Mouse (Mus musculus) thymus, postnatal 25 days (tissue): ENCODE data around the gene Spag9.
"Not testable (repeated sequence)": the region's sequence is repeated elsewhere in the genome, so short reads cannot be mapped to it uniquely, and the experiment has no call there.

Experiments
- DNase-seq: peaks from one replicate; pipeline ENCODE4 v3.0.0; 2022

The Spag9 gene

DNA sequence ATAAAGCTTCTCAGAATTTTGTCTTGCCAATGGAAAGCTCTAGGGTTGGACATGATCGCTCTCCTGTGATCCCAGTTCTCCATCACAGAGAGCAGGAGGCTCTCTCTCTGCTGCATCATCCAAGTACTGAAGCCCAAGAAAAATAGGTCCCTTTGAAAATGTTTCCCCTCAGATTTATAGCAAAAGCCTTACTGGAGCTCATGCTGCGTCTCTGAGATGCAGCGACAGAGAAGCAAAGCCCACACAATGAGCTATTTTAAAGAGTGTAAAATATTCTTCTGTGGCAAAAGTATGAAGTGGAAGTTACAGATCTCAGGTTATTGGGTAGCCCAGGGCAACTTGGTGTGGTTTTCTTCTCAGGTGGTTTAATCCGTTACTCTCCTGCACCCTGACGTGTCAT, 68.0 kb downstream of the Spag9 start:
- DNase-seq: no peak

GRCm38 (mm10) chr11:94070455-94070854, 74.6 kb downstream of the Spag9 start:
- DNase-seq: no peak

DNA sequence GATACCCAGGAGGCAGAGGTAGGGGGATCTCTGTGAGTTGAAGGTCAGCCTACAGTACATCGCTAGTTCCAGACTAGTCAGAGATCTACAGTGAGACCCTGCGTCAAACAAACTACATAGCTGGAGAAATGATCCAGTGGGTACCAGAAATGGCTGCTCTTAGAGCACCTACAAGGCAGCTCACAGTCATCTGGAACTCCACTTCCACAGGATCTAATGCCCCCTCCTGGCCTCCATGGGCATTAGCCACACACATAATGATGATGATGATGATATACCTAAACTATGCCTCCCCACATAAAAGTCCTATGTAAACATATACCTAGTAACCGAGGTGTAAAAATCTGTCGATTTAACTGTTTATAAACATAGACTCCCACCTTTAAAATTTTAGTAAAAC, 77.4 kb downstream of the Spag9 start:
- DNase-seq: no peak

GRCm38 (mm10) chr11:94086966-94087365, 91.1 kb downstream of the Spag9 start:
- DNase-seq: not testable (repeated sequence)

- DNase-seq: no peak
Measured at GRCm38 (mm10) chr11:94090496-94090895, 94.6 kb downstream of the Spag9 start.

DNA sequence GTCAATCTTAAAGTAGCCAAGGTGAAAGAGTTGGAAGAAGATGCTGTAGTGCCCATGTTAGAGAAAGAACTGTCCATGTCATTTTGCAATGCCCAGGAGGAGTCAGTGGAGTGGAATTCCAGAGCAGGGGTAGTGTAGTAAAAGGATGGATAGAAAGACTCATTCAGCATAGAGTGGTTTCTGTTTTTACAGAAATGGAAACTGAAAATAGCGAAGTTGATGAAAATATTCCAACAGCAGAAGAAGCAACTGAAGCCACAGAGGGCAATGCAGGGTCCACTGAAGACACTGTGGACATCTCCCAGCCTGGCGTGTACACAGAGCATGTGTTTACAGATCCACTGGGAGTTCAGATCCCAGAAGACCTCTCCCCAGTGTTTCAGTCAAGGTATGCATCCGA, 101.6 kb downstream of the Spag9 start:
- DNase-seq: no peak

DNA sequence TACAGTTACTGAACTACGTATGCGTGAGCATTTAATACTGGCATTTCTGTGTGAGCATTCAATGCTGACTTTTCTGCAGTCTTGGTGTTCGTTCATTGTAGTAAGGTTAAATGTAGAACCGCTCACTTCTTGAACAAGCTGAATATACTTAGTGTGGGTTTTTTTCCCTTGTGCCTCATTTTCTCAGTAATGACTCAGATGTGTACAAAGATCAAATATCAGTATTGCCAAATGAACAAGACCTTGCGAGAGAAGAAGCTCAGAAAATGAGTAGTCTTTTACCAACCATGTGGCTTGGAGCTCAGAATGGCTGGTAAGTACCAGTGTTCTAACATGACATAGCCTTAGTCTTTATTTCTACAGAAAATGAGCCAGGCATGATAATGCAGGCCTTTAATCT, 102.9 kb downstream of the Spag9 start:
- DNase-seq: no peak

DNA sequence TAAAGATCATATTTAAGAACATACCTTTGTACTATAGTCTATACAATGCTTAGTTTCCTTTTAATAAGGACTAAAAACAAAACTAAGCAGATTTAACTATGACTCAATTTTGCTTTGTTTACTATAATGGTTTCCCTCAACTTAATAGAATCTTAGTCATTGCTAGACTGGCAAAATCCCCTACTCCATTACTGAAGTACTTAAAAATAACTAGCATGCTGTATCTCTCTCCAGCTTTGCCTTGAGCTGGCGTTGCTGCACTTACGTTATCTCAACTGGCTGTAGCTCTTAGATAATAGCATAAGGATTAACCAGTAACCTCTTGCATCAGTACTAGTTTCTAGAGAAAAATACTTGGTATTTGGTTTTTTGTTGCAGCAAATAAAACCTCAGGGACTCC, 117.9 kb downstream of the Spag9 start:
- DNase-seq: no peak

DNA sequence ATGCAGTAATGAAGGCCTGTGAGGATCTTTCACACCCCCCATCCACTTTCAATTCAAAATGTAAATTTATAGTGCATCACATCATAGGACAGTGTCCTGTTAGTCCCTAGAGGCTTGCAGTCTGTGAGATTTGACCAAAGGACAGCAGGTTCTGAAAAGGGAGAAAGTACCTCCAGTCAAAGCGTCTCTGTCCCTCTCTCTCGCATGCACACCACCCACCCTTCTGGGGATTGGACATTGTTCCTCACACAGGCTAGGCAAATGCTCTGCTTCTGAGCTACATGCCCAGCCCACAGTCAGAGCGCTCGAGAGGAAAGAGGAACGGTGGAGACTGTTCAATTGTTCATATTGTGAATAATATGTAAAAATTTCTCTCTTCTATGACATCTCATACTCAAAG, 119.5 kb downstream of the Spag9 start:
- no peak for DNase-seq

DNA sequence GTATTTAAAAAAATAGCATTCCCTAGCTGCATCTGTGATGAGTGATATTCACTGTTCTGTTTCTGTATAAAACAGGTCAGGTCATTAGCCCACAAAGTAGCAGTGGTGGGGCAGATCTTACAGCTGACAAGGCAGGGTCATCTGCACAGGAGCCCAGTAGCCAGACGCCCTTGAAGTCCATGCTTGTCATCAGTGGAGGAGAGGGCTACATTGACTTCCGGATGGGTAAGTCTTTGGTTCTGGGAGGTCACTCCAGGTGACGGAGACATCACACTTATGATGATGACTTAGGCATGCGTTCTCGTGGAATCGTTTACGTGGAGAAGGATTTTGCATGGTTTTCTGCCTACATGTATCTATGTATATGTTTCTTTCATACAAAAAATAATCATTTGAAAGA, 120.8 kb downstream of the Spag9 start:
- DNase-seq: no peak

DNA sequence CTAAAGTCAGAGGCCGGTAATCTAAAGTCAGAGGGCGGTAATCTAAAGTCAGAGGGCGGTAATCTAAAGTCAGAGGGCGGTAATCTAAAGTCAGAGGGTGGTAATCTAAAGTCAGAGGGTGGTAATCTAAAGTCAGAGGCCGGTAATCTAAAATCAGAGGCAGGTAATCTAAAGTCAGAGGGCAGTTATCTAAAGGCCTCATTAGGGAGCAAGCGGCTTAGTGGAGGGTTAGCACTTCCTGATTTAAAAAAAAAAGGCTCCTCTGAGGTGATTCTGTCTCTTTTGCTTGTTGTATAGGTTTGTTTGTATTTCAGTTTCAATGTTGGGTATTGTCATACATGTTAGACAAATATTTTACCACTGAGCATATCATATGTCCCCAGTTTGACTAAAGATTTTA, 121.9 kb downstream of the Spag9 start:
- DNase-seq: no peak

DNA sequence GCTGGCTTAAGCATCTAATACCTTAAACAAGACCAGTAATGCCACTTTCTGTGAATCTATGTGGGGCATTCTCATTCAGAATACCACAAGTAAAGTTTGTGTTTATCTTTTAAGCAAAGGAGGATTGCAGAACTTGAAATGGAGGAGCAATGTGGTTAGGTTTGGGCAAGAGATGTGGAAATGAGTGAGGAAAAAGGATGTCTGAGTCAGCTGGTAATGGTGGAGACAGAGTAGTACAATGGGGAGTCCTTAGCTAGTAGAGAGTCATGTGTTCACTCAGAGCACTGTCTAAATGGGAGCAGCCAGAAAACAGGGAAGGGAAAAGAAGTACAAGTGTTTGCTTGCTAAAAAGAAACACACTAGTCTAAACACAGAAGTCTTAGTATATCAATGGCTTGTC, 122.7 kb downstream of the Spag9 start:
- no peak for DNase-seq

- DNase-seq: no peak
Measured at GRCm38 (mm10) chr11:94120690-94121089, 124.8 kb downstream of the Spag9 start.

GRCm38 (mm10) chr11:94121501-94121900, 125.6 kb downstream of the Spag9 start:
- no peak for DNase-seq

DNA sequence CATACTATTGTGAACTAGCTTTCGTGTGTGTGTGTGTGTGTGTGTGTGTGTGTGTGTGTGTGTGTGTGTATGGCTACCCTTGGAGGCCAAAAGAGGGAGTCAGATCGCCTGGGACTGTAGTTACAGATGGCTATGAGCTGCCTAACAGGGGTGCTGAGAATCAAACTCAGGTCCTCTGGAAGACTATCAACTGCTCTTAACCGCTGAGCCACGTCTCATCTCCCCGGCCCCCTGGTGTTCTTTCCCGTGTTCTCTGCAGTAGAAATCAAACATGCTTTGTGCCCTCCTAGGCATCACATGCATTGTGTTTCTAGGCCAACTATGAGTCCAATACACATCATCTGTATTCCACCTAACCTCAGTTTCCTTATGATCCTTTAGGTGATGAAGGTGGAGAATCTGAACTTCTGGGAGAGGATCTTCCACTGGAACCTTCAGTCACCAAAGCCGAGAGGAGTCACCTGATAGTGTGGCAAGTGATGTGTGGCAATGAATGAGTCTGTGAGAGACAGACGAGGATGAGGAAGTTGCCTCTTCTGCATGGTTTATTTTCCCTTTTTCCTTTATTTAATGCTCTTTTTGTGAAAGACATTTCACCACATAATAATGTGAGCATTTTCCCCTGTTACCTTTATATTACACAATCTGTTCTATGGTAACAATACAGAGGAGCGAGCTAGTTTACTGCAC, 126.6 kb downstream of the Spag9 start:
- no peak for DNase-seq

DNA sequence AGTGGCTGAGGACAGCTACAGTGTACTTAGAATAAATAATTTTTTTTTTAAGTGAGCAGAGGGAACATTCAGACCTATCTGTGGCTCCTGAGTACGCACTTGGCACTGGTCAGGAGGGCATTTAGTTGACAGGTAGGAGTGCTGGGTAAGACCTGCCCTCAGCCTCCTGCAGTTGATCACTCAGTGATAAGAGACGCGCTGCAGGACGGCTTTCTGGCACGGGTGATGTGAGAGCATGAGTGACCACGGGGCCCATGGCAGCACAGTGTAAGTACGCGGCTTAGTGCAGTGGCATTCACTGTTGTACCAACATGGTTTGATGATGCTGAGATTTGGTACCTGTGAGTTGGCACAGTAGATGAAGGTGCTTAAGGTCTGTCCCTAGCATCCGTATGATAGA, 130.8 kb downstream of the Spag9 start:
- DNase-seq: no peak

- DNase-seq: peak; percentile 78
Measured at GRCm38 (mm10) chr11:94127966-94128365, 132.1 kb downstream of the Spag9 start.

DNA sequence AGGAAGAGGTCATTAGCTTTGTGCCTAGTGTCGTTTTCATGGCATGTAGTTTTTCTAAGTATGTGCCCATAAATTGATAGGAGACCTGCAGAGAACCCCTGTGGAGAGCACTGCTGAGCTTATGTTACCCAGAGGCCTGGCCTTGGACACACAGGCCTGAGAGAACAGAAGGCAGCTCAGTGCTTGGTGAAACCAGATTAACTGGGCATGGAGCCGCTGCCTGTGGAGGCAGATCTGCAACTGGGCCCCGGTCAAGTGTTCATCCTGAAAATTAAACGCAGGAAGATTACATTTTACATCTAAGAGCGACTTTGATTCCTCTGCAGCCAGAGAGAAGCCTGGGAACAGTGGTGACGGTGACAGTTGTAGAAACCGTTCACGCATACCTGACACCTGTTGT, 132.6 kb downstream of the Spag9 start:
- no peak for DNase-seq

DNA sequence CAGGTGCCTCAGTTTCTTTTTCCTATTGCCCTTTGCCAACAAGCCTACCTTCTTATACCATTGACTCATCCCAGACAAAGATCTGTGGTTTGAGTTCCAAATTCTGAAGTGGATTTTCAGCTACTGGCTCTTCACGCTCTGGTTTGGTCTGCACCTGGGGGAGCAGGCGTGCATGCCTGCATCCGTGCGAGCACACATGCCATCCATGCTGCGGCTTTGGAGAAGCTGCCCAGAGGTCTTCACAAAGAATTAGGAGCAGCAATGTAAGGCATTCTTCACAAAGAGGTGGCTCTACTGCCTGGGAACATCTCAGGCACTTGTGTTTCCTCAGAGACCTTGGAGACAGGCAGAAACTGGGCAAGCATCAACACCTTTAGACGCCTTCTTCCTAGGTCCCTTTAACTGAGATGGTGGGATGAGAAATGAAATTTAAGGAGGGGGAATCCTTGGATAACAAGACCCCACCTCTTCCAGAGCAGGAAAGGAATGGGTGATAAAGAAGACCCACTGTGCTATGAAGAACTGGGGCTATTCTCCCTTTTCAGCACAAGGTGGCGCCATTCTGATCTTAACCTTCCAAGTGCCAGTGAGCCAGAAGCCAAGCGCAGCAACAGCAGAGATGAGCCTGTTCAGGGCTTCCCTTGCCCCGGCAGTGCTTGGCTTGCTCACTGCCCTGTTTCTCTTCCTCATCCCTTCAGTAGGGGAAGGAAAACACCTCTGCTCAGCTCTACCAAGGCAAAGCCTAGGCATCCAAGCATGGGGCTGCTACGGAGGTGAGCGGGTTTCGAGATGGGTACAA, 133.6 kb downstream of the Spag9 start:
- DNase-seq: peak; percentile 51

DNA sequence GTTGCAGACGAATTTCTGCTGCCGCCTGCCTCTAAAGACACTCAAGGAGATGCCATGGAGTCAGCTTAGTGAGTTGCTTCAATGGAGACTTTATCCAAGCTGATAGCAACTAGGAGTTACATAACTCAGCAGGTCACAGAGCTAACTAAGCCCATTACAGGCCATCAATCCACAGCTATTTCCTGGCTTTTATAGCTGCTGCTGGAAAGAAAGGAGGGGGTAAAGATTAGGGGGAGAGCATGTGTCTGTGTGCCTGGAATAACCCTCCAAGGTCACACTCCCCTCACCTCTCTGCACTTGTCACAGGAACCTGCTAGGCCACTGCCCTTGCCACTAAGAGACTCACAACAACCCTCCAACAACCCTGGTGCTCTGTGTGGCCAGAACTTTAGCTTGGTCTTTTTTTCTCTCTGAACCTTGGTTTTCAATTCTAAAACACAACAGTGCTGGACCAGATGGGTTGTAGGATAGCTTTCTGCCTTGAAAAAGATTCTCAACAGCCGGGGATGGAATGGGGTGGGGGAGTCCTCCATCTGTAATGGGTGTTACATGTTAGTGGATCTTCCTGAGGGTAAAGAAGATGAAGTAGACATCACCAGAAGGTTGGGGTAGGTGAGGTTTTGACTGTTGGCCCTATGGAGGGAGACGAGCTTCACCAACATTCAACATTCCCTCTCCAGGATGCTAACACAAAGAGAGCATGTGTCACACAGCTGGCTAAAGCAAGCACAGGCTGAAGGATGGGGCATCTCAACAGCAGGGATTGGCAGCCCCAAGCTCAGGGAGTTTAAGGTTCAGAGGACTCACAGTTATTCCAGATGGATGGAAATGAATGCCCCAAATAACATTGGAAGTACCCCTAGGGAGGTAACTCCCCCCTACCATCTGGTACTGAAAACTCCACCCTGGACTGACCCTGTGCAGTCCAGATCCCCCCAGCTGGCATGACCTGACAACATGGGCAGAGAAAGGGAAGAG, 134.5 kb downstream of the Spag9 start:
- DNase-seq: no peak

DNA sequence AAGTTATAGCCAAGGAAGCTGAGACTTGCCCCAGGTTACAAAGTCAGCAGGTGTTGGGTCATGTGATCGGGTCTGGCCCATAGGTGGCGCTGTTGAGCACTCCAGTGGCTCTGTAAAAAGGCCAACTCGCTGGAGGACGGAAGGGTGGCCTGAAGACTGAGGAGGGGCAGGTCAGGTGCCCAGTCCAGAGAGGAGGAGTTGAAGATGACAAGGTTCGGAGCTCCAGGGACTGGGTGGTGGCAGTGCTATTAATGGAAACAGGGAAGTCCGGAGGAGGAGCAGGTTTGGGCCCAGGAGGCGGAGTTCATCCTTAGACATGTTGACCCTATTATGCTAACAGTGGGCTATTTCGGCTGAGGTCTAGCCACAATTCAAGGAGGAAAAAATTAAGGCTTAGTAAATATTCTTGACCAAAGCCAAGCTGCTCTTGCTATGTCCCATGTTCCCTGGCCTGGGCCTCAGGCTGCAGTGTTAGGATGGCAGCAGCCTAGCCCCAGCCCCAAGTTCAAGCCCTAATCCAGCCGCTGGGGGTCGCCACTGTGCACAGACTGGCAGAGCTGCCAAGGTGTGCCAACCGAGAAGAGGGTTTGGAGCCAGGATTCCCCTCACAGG, 137.6 kb downstream of the Spag9 start:
- peak; percentile 86 for DNase-seq

DNA sequence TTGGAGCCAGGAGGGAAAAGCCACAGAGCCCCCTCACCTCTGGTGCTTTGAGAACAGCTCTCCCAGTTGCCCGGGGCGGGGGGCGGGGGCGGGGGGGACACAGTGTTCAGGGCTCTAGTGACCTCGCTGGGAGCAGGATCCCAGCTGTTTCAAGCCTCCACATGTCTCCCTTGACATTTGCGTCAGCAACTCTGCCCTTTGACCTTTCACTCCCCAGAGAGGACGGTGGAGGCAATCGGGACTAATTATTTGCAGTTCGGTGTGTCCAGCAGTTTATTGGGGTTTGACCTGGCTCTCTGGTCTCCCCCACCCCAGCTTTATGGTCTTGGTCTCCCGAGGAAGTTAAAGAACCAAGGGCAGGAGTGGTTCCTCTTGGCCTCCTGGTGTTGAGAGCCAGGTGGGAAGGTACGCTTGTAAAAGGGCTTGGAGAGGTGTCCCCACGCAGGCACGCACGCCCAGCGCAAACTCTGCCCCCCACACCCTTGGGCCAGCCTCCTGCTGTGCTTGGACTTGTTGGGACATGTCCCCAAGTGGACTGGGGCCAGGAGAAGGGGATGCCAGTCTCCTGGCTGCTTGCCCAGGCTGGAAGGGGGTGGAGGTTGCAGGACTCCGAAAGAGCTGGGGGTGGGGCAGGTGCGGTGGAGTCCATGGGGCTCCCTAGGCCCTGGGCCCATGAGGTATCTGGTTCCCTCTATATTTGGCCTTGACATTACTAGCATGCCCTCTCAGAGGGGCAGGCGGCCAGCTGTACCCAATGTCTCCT, 138.4 kb downstream of the Spag9 start:
- DNase-seq: peak; percentile 10
